Mouse (Mus musculus): ENCODE data around the gene Ephb1. TPM values are rescaled to one million over a fixed set of nuclear protein-coding genes. Genes with fewer than 3 reads are reported as not detected.

Gene Ephb1
- total RNA-seq, 2 experiments from 2014 or later = 0.48 to 1.0 TPM

DNA sequence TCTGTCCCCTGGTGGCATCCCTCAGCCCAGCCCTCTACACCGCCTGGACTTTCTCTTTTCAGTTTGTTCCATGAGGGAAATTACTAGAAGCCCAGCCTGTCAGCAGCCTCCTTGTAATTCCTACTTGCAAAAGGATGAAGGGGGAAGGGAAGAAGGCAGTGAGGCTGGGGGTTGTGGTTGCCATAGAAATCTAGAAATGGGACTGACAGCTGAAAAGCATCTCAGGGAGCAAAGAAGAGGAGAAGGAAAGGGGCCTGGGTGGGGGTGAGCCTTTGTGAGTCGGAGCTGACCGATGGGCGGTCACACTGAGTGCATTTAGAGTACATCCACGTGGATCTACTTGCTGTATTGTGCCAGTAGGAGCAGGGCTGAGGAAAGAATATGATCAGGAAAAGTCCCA is 445.6 kb downstream of the Ephb1 start:
- Histone ChIP-seq H3K27ac (no peak overlapping the region), H3K4me3 (no peak overlapping the region)
- TF ChIP-seq CTCF (IDR thresholded peaks at IDR 0.05) = no peak
- no peak for DNase-seq
- intact Hi-C loops (cut with DNase I) = no loop called here

DNA sequence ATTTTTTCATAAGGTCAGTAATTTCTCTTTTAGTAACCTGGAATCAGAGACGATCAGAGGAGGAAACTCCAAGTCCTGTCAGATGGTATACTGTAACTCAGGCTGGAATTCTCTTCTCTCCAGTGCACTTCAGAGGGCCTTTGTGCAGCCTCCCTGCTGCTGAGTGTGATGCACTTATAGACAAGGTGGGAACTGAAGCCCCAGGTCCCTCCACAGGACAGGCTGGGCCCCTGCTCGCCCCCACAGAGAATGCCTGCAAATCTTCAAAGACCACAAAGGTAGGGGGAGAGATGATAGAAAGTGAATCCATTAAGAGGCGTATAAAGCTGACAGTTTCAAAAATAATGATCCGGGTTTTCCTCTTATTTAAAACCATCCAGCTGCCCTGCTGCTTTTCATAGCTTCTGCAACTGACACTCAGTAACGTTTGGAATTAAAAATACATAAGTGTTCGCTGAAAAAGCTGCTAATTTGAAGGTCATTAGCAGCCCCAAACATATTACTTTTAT is 446.7 kb downstream of the Ephb1 start:
- intact Hi-C loops (cut with DNase I) = no loop called here
- TF ChIP-seq CTCF (IDR thresholded peaks at IDR 0.05) = no peak
- DNase-seq = no peak
- Histone ChIP-seq H3K4me3 (no peak overlapping the region), H3K27ac (no peak overlapping the region)

DNA sequence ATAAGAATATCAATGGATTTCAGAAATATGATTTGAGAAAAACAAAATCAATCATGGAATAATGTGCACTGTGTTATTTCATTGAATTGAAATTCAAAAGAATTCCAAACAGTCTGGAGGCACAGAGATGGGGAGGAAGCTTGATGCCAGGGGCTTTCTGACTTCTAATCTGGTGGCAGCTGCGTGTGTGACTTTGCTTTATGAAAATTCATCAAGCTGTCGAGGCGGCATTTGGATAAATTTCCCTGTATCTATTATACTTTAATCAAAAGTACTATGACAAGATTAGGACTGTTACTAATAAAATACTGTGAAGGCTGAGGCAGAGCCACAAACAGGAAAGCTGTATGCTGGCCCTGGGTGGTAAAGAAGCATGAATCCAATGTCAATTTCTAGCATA is 451.1 kb downstream of the Ephb1 start:
- no peak for TF ChIP-seq CTCF (IDR thresholded peaks at IDR 0.05)
- Histone ChIP-seq H3K4me3 (no peak overlapping the region), H3K27ac (no peak overlapping the region)
- intact Hi-C loops (cut with DNase I) = no loop called here
- no peak for DNase-seq

DNA sequence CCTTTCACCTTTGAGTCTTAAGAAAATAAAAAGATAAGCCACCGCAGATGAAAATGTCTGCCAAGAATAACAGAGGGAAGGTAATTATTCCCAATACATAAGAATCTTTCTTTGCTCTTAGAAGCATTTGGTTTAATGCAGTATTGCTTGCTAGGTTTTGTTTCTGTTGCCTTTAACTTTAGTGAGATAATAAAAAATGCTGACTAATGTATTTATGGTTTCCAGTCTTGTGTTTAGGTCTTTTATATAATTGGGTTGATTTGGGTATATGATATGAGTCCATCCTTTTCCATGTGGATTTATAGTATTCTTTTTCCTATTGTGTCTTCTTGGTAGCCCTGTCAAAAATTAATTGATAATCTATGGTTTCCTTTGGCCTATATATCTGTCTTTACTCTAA is 456.6 kb downstream of the Ephb1 start:
- intact Hi-C loops (cut with DNase I) = no loop called here
- Histone ChIP-seq H3K4me3 (no peak overlapping the region), H3K27ac (no peak overlapping the region)
- DNase-seq = no peak
- no peak for TF ChIP-seq CTCF (IDR thresholded peaks at IDR 0.05)

DNA sequence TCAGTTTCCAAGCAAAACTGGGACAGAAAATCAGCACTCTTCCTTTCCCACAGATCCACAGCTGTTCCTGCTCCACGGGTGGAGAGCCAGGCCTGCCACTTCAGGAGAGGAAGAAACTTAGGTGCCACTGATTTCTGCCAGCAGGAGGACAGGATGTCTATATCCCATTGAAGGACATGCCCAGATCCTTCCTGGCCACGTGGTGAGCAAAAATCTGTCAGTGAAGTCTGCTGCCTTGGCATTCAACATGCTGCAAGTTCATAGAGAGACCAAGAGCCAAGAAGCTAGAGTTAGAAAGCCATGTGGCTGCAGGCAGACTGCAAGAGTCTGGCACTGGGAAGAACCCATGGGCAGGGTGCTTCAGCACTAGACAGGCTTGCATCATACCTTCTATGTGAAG is 471.2 kb downstream of the Ephb1 start:
- DNase-seq = no peak
- no peak for TF ChIP-seq CTCF (IDR thresholded peaks at IDR 0.05)
- Histone ChIP-seq H3K4me3 (no peak overlapping the region), H3K27ac (no peak overlapping the region)
- intact Hi-C loops (cut with DNase I) = no loop called here

DNA sequence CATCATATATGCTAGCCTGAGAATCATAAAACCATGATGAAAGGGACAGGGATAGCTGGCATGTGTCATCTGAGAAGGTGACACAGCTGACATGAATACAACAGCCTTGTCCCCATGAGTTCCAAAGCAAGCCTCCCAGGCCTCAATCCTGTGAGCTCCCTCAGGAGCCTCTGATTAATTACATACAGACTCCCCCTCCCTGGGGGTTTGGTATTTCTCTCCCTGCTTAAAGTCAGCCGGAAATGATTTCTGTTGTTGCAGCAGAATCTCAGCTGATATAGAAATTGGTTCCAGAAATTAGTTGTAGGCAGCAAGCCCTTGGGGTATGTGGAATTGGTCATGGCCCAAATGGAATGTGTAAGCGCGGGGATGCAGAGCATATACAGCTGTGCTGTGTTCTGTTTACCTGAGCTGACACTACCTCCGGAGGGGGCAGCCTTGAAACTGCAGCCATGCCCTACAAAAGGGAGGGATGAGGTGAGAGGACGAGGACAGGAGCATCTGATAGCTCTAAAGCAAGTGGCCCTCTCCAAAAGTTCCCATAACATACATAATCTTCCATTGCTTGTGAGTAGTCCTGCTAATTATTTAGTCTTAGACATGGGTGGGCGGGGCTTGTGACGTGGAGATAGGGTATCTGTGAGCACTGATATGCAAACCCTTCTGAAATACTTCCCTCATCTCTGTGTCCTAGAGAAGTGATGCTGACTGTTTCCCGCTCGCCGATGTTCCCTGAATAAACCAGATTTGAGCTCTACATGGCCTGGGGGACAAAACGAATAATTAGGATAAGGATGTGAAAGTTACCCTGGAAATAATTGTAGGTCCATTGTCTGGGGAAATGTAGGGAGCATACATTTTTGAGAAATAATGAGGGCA is 477.1 kb downstream of the Ephb1 start:
- intact Hi-C loops (cut with DNase I) = no loop called here
- no peak for DNase-seq
- Histone ChIP-seq H3K4me3 (no peak overlapping the region), H3K27ac (no peak overlapping the region)
- TF ChIP-seq CTCF (IDR thresholded peaks at IDR 0.05) = no peak

DNA sequence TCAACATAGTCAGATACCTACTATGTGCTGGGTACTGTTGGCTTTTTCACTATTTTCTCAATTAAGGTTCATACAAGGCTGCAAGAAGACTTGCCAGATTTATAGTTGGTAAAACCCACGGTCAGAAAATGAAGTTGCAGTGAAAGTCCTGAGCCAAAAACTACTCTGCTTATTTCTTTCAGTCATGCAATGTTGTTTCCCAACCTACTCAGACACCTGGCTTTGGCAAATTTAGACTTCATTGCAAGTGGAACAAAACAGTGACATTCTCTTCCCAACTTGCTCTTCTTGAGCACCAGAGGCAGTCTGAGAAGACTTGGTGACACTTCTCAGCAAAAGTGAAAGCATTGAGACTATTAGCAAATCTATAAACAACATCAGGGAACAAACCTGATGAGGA is 479.2 kb downstream of the Ephb1 start:
- DNase-seq = no peak
- intact Hi-C loops (cut with DNase I) = no loop called here
- H3K27ac ChIP-seq = no peak overlapping the region
- H3K4me3 ChIP-seq = no peak overlapping the region
- TF ChIP-seq CTCF (IDR thresholded peaks at IDR 0.05) = no peak

Small RNA genes within 50 kb of the gene (microRNA-seq; reads per million reads assigned to microRNA genes)
- gene Mir7243 = not detected

Other genes with a start within 250 kb of the Ephb1 start
- gene Ky, start 151.1 kb upstream of the Ephb1 start, total RNA-seq (2021) = 100 to 1,000 TPM in 1 of 2 experiments, 10 to 100 TPM in 1; 97.3 to 101 TPM

All from gastrocnemius, adult 2 months (tissue).